Mouse (Mus musculus) CH12F3 (cell line): ENCODE measurements around the gene Pcf11.

Experiments used
- in situ Hi-C: fragments of 300-500 bp; cut with MboI; formaldehyde crosslinking; loops from 2 replicates; pipeline ENCODE4 v1.14.3; 2020; ENCODE audit warnings: low sequenced_read_pairs

The Pcf11 gene

GRCm38 (mm10) chr7:92669507-92670471 lies at the start of gene Pcf11:
Gene Pcf11 (minus strand): TSS chr7:92669934.
- in situ Hi-C loops = no loop called here

DNA sequence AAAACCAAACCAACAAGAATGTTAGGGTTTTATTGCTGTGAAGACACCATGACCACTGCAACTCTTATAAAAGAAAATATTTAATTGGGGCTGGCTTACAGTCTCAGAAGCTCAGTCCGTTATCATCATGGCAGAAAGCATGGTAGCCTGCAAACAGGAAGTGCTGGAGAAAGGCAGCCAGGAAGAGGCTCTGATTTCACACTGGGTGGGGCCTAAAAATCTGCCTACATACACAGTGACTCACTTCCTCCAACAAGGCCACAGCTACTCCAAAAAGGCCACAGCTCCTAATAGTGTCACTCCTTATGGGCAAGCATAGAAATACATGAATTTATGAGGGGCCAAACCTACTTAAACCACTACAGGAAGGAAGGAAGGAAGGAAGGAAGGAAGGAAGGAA lies 45.3 kb upstream of the Pcf11 start:
- in situ Hi-C loops = no loop called here

DNA sequence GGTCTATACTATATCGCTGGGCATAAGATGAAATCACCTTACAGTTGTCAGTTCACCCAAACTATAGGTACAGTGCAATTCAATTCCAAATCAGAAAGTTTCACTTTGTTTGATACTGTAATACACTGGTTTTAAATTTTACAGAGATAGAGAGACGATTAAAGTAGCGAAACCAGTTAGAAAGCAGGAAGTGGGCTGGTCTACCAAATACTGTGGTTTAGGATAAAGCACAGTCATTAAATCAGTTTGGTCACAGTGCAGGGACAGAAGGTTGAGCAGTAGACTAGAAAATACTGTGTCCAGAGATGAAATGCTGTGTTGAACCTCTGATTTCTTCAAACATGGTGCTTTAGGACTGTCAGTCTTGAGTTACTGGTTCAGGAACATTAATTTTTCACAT lies 41.9 kb upstream of the Pcf11 start:
- in situ Hi-C loops = no loop called here

GRCm38 (mm10) chr7:92709573-92709972 lies 39.8 kb upstream of the Pcf11 start:
- in situ Hi-C loops = no loop called here

DNA sequence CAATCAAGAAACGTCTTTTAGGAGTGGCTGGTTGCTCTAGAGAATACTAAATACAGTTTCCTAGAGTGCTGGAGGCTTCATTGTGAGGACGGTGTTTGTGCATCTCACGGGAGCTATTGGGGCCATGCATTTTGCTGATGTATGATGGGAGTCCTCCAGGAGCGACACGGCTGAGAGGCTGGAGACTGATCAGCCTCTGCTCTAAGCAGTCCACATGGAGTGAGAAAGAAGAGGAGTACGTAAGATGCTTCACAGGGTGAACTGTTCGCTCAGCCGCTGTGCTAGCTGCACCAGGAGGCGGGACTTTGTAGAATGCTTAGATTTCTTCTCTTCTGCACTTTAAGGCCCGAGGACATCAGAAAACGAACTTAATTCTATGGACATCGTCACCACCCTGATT lies 37.0 kb upstream of the Pcf11 start:
- in situ Hi-C loops = no loop called here

DNA sequence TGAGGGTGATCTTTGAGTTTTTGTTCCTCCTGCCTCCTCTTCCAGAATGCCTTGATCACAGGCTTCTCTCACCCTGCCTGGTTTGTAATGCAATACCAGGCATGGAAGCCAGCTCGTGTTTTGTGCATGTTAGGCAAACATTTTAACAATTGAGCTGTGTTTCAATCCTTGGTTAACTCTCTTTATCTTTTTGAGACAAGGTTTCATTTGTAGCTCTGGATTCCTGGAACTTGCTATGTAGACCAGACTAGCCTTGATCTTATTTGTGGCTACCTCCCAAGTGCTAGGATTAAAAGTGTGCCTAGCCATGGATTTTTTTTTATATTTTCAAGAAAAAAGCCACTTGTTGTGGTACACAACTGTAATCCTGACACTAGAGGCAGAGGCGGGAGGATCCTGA lies 35.8 kb upstream of the Pcf11 start:
- in situ Hi-C loops = no loop called here

DNA sequence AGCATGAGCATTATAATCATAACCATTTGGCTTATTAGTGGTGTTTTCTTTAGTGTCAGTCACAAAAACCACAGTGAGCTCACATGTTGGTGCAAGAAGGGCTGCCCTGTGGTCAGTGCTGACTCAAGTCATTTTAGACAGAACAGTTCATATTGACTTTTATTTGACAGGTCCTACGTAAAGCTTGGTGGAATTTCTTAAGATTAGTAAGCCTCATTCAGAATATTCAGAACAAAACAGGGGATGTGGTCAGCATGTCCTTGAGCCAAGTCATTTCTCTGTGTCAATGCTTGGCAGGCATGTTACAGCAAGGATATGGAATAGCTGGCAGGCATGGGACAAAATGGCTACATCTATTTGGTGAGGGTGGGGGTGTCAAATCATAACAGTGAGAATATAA lies 33.9 kb upstream of the Pcf11 start:
- in situ Hi-C loops = no loop called here

GRCm38 (mm10) chr7:92698770-92699169 lies 29.0 kb upstream of the Pcf11 start:
- in situ Hi-C loops = no loop called here

DNA sequence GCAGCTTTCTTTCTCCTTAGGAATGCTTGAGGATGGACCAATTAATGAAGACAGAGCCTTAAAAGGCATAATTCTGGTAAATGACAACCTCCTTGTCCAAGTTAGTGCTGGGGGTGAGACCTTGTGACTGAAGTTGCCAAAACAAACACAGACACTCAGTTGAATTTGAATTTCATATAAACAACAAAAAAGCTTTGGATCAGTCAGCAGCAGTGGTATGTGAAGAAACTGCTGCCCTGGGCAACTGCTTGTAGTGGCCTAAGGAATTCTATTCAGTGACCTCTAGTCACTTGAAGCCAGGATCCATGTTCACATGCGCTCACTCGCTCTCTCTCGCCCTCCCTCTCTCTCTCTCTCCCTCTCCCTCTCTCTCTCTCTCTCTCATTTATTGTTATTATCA lies 26.7 kb upstream of the Pcf11 start:
- in situ Hi-C loops = no loop called here

- in situ Hi-C loops = no loop called here
Measured at GRCm38 (mm10) chr7:92689101-92689500, 19.4 kb upstream of the Pcf11 start.

DNA sequence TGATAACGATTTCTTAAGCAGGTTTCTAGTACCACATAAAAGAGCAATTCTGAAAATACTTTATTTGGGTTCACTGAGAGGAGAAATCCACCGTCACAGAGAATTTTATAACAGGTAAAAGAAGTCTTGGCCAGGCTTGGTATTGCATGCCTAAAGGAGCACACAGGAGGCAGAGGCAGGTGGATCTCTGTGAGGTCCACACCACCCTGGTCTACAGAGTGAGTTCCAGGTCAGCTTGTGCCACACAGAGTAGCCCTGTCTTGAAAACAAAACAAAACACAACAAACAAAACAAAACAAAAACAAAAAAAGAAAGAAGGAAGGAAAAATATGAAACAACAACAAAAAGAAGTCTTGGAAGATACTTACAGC lies 18.6 kb upstream of the Pcf11 start:
- in situ Hi-C loops = no loop called here

GRCm38 (mm10) chr7:92687556-92688298 lies 18.0 kb upstream of the Pcf11 start:
- in situ Hi-C loops = no loop called here

- in situ Hi-C loops = no loop called here
Measured at GRCm38 (mm10) chr7:92677346-92677745, 7.6 kb upstream of the Pcf11 start.

DNA sequence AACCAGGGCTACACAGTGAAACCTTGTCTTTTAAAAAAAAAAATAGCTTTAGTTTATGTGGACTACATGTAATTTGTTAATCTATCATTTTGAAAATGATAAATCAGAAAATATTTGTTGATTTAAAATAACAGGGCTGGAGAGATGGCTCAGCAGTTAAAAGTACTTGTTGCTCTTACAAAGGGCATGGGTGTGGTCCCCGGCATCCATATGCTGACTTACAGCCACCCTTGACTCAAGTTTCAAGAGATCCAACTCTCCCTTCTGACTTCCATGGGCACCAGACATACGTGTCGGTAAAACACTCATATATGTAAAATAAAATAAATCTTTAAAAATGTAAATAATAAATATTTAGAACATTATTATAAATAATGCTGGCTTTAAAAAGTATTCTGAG lies 5.4 kb upstream of the Pcf11 start:
- in situ Hi-C loops = no loop called here

DNA sequence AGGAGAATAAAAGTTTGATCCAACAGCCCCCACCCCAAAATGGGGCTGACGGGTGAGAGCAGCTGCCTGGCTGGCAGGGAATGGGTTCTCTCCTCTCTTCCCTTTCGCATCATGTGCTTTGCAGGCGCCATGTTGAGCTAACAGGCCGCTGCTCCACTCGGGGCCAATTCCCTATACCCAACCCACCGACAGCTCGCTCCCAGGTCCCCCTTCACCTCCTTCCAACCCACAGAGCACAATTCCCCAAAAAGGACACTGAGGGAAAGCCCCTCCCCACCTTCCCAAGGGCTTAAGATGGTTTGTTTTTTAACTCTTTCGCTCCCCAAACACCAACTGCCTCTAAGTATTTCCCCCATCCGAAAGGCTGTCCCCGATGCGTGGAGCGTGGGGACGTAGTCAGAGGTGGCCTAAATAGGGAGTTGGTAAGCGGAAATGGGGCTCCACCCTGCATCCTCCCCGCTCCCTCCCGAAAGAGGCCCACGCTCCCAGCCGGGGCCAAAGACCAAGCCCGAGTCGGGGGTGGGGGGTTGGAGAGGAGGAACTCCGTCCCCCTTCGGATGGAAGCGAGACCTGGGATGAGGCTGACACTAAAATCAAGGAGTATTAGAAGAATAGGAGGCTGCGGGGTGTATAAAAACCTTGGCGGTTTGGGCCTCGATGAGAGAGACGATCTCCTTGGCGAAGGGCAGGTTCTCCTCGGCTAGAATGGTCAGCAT lies 785 bp downstream of the Pcf11 start:
- in situ Hi-C loops = no loop called here

DNA sequence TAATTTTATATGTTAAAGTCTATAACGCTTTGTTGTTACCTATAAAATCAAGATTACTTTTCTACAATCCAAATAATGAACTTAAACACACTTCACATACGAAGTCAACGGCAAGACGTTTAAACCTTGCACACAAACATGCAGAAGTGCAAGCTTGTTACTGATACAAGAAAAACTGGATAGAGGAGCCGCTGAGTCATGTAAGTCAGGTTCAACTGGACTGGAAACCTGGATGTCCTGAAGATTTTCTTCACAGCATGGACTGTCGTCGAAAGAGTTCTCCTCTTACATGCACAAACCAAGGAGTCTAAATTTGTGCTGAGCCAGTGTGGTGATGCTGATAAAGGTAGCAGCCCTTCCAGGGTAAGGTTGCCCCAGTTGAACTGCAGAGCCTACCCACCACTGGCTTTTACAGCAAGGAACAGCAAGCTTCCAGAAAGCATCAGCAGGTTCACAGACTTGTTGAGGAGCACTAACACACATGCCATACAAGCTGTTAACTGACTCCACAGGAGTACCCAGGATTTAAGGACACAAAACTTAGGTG lies 3.4 kb downstream of the Pcf11 start:
- in situ Hi-C loops = no loop called here

GRCm38 (mm10) chr7:92658050-92658449 lies 11.7 kb downstream of the Pcf11 start:
- in situ Hi-C loops = loop anchor here (10.0 kb wide), 1 partner anchor 177 kb away; no protein-coding TSS in a partner anchor

DNA sequence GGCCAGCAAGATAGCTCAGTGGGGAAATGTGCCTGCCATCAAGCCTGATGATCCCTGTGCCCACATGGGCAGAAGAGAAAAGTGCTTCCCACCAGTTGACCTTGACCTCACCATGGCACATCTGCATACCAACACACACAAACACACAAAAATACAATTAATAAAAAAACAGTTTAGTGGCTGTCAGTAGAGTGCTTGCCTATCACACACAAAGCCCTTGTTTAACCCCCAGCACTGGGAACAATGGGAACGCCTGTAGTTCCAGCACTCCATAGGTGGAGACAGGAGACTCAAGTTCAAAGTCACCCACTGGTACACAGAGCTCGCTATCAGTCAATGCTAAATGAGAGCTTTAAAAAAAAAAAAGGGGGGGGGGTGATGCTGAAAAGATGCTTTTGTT lies 13.3 kb downstream of the Pcf11 start:
- in situ Hi-C loops = loop anchor here (10.0 kb wide), 1 partner anchor 178 kb away; no protein-coding TSS in a partner anchor

DNA sequence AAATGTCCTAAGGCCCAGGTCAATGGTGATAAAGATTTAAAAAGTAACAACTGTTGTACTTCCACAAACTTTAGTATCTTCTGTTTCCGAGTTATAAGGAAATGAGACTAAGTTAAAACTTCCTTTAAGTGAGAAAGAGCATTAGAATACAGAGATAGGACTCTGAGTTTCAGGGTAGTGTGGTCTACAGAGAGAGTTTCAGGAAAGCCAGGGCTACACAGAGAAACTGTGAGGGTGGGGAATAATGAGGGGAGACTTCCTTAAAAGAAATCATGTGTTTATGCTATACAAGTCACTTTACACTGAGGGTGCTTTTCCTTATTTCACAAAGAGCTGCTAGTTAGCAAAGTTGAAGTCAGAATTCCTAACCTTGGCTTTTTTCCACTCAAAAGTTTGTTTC lies 16.4 kb downstream of the Pcf11 start:
- in situ Hi-C loops = loop anchor here (10.0 kb wide), 1 partner anchor 181 kb away; no protein-coding TSS in a partner anchor

DNA sequence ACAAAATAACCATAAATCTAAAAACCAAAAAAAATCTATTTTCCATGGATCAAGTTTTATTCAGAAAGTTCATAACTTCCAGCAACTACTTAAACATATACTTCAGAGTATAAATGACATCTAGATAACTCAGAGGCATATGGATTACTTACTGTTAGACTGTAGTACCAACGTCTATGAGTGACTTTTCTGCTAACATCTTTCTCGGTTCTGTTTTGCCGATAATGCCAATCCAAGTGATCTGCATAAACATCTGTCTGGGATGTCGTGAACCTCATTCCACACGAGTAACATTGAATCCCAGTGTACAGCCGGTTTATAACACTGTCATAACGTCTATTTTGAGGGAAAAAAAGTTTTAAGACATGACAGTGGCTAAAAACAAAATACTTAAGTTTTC lies 21.9 kb downstream of the Pcf11 start:
- in situ Hi-C loops = no loop called here

DNA sequence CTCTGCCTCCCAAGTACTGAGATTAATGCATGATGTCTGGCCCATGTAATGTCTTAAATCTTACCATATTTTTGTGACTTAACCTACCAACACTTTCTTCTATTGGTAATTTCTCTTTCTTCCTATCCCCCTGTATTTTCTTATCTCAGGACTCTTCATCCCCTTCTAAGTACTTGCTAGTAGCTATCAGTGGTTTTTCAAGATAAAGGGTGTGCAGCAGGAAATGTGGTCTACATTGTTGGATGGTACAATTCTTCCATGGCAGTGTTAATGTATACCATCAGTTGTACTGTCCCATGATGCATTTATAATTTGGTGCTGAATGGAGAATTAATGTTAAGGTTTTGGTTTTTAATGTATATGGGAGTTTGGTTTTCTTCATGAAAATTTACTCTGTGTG lies 27.4 kb downstream of the Pcf11 start:
- in situ Hi-C loops = no loop called here
